Mouse (Mus musculus): ENCODE measurements around the gene Gm15293.
"Not testable (repeated sequence)": the region's sequence is repeated elsewhere in the genome, so short reads cannot be mapped to it uniquely, and the experiment has no call there.

The Gm15293 gene

DNA sequence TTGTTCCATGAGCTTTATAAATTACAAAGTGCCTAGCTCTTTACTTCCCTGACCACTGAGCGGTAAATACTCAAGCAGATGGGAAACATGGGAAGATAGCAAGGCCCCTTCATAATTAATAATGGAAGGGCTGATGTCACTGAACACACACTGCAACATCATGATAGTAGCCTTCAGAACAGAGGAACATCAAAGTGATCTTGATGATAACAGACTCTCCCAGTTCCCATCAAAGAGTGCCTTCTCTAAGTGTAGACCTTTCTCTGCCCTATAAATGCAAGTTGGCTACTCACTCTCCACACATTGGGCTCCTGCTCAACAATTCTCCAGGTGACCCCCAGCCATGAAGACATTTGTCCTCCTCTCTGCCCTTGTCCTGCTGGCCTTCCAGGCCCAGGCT is at the start of gene Gm15293:
TSS of gene Gm15293 (plus strand) at position 301 of the 400 bp plus-strand sequence.
- in situ Hi-C loops (cut with MboI; ENCODE audit: low sequenced_read_pairs), result not testable (repeated sequence)

DNA sequence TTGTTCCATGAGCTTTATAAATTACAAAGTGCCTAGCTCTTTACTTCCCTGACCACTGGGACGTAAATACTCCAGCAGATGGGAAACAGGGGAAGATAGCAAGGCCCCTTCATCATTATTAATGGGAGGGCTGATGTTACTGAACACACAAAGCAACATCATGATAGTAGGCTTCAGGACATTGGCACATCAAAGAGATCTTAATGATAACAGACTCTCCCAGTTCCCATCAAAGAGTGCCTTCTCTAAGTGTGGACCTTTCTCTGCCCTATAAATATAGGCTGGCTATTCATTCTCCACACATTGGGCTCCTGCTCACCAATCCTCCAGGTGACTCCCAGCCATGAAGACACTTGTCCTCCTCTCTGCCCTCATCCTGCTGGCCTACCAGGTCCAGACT is 39.4 kb upstream of the Gm15293 start, which contains the start of gene Defa22:
TSS of gene Defa22 (plus strand) at position 301 of the 400 bp plus-strand sequence.
- in situ Hi-C loops (cut with MboI; ENCODE audit: low sequenced_read_pairs), result not testable (repeated sequence)

DNA sequence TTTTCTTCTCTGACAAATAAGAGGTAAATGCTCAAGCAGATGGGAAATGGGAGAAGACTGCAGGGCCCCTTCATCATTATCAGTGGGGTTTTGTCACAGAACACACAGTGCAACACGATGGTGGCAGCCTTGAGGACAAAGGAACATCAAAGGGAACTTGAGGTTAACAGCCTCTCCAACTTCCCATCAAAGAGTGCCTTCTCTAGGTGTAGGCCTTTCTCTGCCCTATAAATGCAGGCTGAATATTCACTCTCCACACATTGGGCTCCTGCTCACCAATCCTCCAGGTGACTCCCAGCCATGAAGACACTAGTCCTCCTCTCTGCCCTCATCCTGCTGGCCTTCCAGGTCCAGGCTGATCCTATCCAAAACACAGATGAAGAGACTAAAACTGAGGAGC is 10.0 kb upstream of the Gm15293 start, which contains the start of gene Defa31:
TSS of gene Defa31 (plus strand) at position 301 of the 400 bp plus-strand sequence.
- in situ Hi-C loops (cut with MboI; ENCODE audit: low sequenced_read_pairs), result not testable (repeated sequence)

Data from CH12F3 (cell line).